Mouse (Mus musculus) neural tube, embryonic 10.5 days (tissue): Measurements from ENCODE around the gene Btd.
A peak's percentile ranks its signal among the peaks of the same experiment; 100 is the strongest.
"Not testable (repeated sequence)": the region's sequence is repeated elsewhere in the genome, so short reads cannot be mapped to it uniquely, and the experiment has no call there.

ENCODE experiments used
- DNase-seq: peaks from one replicate; pipeline ENCODE4 v3.0.0-alpha.2; 2017; ENCODE audit warnings: low spot score; ENCODE audit errors: extremely low spot score

Btd gene

DNA sequence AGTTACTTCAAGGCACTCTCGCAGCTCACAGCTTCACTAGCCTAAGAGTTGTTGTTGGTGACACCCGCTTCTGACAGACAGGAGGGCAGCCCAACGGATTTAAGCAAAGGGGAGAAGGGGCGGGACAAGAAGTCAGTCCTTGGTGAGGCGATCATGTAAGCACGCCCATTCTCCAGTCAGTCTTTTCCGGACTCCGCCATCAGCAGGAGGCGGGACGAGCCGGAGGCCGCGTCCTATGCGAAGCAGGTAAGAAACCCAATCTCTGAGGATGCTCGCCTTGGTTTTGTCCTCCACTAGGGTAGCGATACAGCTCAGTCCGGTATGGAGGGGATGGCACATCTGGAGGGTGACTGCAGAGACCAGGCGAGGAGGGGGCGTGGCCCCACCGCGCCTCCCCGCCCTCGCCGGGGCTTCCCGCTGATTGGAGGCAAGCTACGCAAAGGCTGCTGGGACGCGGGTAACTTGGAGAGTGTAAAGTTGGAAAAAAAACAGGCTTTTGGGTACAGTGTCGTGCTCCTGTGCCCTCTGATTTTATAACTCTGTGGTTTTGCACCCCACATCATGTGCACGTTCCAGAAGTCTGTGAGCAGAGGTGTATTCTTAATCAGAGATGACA lies at the start of gene Btd, which contains the start of gene Hacl1:
Gene Btd, plus strand, starts transcription at position 139 of the 616 bp plus-strand sequence.
Gene Hacl1, minus strand, starts transcription at position 397 of the 616 bp plus-strand sequence.
- DNase-seq, result peak; percentile 91

DNA sequence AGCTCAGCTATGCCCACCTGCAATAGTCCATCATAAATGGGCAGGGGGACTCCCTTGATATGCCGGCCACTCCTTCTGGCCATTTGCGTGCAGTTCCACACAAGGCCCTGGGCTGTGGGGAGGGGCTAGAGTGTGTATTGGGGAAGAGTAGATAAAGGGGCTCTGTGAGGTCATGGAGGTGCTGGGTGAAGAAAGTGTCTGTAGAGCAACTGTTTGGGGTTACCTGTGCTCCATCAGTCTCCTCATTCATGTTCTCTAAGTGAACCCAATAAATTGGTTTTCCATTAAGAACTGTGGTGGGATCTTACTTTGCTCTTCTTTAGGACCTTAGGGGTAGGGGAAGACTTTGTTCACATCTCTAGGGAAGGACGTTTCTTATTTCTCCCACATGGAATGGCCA lies 49.6 kb upstream of the Btd start, which contains the start of gene Colq:
Gene Colq, minus strand, starts transcription at position 101 of the 400 bp plus-strand sequence.
- DNase-seq, result no peak

DNA sequence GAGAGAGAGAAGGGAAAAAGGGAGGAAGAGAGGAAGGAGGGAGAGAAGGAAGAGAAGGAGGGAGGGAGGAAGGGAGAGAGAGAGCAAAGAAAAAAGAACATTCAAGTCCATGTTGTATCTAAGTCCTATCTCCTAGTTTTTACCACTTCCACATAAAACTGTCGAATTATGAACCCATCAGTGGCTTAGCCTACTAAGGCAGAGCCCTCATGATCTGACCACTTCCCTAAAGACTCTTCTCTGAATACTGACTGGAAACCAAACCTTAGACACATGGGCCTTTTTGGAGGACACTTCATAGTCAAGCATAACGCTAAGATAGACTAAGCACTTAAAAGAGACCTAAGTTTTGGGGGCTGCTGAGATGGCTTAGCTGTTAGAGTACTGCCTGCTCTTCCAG lies 47.8 kb upstream of the Btd start:
- no peak for DNase-seq

DNA sequence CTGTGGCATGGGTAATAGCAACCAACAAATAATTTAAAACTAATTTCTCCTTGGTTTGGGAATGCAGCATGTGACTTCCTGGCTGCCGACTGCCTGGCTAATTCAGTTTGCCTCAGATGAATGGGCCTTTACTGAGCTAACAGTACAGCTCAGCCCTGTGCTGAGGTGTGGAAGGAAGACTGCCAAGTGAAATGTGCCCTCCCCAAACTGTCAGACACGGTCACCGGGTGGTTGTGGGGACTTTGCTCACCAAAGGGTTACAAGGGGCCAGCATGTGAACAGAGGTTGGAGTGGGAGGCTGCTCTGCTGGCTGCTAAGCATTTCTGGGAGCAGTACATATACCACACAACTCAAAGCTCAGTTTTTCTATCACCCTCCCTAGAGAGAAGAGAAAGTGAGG lies 46.1 kb upstream of the Btd start:
- DNase-seq, result no peak

DNA sequence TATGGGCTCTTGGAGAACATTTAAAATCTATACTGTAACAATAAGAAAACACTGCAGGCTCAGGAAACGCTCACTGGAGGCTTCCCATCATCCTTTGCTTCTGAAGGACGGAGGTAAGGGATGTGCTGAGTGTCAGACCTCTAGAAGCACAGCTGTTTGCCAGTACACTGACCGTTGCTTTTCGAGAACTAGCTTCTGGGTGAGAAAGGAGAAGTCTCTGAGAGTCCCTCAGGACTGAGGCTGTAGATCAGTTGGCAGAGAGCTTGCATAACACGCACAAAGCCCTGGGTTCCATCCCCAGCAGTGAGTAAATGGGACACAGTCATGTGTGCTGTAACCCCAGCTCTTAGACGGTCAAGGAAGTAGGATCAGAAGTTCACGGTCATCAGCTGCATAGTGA lies 44.4 kb upstream of the Btd start:
- DNase-seq, result no peak

DNA sequence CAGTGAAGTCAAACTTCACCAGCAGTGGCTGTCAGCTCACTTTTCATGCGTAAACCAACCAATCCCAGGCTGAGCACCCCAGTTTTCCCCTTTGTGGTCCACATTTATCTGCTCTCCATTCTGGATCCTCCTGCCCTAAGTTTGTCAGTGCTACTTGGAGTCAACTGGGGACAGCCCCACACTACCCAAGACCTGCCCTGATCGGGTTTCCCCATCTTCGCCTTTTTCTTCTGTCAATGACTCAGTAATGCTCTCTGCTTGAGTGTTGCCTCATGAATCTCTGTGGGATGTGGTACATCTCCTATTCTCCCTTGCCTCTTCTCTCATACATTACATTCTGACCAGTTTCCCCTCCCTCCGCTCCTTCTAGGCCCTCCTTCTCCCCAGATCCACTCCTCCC lies 43.4 kb upstream of the Btd start:
- no peak for DNase-seq

DNA sequence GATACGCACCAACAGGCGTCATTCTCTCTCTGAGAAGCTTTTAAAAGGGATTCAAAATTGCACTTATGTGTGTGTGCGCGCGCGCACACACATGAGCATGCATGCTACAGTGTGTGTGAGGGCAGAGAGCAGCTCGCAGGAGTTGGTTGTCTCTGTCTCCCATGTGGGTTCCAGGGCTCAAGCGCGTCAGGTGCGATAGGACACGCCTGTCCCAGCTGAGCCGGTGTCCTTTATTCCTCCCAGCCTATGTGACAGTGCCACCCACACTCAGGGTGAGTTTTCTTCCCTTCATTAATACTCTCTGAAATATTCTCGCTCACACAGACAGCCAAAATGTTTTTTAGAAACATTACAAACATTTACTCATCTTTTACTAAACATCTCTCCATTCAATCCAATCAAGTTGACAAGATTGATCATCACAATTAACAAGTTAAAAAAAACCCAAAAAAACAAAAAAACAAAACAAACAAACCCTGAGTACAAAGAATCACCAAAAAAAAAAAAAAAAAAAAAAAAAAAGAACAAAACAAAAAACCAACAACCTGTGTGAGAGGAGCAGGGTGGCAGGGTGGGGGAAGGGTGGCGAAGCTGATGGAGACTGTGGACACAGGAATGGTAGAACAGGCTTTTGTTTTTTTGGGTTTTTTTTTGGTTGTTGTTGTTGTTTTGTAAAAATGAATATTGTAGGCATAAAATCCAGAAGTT lies 38.8 kb upstream of the Btd start:
- DNase-seq, result no peak

DNA sequence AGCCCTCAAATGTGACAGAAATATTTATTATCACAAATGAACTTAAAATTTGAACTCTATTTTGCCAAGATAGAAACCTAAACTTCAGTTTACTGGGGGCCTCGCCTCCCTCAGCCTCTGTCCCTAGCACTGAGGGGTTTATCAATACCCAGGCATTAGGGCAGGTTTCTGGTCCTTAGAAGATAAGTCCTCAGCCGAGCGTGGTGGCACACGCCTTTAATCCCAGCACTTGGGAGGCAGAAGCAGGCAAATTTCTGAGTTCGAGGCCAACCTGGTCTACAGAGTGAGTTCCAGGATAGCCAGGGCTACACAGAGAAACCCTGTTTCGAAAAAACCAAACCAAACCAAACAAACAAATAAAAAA lies 38.2 kb upstream of the Btd start:
- DNase-seq, result not testable (repeated sequence)

DNA sequence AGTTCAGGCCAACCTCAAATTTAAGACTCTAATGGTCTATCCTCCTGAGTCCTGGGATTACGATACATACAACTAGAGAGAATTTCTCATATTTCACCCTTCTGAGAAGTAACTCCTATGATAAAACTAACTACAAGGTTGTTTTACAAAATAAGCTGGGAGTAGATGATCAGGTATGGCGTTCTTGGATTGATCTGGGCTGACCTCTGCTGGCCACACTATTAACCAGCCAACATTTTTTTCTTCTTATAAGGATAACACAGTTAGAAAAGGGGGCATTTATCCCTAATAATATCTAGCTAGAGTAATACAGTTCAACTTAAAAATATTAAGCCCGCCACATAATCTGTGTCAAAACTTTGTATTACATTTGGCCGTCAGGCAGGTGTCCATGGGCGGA lies 35.9 kb upstream of the Btd start:
- DNase-seq, result no peak

DNA sequence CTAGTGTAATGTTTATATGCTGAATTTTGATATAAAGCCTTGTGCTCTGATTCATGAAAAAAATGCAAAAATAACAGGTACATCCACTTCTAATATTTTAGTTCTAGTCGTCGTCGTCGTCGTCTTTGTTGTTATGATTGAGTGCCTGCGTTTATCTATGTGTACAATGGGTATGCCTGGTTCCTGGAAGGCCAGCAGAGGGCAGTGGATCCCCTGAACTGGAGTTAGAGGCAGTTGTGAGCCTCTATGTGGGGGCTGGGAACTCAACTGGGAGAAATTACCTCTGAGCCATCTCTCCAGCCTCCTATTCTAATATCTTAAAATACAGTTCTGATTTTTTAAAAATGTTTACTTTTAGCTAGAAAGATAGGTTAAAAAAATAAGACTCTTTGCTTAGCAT lies 35.3 kb upstream of the Btd start:
- DNase-seq, result no peak

DNA sequence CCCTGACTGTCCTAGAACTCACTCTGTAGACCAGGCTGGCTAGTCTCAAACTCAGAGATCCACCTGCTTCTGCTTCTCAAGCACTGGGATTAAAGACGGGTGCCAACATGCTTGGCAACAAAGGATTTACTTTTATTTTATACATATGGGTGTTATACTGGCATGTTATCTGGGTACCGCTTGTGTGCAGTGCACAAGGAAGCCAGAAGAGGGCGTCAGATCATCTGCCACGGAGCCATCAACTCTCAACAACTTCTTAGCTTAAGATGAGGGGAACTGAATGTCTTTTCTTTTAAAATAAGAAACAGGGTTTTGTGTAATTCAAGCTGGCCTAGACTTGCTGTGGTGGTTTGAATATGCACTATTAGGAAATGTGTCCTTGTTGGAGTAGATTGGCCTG lies 28.8 kb upstream of the Btd start:
- DNase-seq, result no peak

DNA sequence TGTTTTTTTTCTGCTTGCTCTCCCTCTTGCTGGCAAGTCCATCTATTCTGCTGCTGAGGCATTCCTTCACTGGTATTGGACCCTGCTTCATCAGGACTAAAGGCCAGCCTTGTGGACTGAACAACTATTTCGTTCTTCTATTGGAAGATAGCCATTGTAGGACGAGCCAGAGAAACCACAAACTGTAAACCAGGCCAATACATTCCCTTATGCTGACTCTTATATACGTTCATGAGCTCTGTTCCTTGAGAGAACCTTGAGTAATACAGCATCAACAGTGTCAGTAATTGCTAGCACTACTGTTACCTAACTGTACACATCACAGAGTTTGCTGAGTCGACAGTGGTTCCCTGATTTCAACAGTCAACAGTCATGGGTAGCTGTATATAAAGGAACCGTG lies 27.2 kb upstream of the Btd start:
- DNase-seq, result no peak

DNA sequence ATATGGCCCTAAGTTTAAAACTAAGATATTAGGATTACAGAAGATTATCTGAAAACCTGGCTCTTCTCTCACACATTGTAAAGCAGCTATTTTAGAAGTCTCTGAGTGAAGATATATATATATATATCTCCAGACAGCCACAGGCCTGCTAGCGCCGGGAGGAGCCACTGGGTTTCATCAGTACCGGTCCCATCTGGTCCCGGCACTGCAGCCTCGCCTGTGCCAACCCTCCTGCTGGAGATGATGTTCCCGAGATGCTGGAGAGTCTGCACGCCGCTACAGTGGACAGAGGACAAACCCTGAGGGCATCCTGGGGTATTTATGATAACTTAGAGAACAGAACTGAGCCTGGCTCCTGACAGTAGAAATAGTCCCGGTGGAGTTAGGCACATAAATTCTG lies 23.6 kb upstream of the Btd start:
- DNase-seq, result no peak

DNA sequence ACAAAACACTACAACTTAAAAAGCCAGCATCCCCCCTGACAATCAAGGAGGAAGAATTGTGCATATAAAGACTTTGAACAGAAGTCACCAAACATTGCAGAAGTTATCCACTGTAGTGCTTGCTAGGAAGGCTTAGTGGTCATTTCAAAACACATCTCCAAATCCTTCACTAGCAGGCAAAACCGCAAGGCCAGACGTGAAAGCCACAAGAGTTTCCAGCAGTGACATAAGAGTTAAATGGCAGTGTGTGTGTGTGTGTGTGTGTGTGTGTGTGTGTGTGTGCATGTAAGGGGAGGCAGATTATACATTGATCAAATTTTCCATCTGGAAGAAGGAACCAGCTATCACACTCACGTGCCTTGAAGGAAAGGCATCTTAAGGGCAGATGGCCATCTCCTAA lies 22.8 kb upstream of the Btd start:
- DNase-seq, result no peak

DNA sequence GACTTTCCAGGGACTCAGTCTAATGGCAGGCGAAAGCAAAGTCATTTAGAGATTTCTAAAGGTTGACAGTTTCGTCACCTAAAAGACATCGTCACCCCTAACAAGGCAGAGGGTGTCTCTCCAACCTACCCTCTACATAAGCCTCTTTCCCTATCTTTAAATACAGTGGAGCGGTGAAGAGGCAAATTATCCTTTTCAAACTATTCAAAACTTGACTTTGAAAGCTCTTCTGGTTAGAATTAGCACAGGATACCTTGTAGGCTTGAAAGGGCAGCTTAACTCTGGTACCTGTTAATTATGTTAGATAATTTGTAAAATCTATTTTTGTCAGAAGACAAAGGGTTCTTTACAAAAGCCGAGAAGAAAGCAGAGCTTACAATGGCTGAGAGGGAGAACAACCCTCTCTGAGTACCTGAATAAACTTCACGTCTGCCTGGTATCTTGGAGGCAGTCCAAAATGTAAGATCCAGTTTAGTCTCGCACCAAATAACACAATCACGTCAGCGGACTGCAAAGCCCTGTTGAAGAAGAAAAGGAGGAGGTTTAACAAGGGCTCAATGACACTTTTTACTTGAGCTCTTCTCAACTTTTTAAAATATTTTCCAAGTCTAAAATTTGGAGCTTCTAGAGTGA lies 20.1 kb upstream of the Btd start:
- no peak for DNase-seq

DNA sequence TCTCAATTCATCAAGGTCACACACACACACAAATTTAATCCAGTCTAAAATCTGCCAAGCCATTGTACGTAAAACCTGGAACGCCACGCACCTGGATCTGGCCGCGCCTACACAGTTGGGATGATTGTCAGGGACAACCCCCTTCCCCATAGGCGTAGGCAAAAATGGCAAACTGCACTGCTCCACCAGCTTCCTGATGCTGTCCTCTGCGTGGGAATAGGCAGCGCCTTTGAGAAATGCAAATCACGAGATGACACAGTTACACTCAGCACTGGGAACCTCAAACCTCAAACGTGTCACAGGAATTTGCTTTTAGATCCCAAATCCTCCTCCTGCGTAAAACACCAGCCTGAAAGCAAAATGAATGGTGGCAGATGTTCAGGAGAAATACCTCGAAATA lies 18.1 kb upstream of the Btd start:
- no peak for DNase-seq

DNA sequence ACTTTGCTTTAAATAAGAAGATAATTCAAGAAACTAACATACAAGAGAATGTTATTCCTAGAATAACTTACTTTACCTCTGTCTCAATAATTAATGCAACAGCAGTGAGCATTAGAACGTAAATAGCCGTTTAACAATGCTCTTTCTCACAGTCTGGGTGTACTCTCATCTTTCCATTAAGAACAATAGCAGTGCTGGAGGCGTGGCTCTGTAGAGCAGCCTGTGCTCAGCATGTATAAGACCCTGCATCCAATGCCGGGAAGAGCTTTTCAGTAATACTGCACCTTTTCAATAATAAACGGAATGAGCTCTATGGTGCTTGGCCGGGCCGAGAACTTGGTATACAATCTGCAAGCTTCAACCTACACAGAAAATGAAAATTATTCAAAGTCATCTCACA lies 10.2 kb upstream of the Btd start:
- no peak for DNase-seq

DNA sequence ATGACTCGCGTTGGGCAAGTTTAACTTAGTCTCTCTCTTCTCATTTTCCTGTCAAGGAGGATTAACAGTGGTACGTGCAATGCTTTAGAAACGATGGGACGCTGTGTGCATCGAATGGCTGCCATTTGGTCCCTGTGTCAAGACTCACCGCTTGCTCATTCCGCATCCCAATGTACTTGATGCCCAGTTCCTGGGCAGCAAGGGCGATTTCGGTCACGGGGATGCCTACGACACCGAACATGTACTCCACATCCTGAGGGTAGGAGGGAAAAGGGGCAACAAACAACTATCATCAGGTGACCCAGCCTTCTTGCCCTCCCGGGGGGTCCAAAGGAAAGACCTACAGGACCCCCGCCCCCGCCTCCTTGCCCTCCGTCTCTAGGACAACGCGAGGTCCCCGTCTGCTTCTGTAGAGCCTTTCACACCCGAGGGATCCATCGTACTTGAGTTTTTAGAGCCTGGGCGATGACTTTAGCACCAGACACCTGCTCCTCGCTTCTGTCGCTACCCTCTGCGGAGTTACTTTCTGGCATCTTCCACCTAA lies 410 bp upstream of the Btd start, which contains the start of gene Gm49387:
Gene Gm49387, minus strand, starts transcription at position 533 of the 544 bp plus-strand sequence.
- DNase-seq, result no peak

DNA sequence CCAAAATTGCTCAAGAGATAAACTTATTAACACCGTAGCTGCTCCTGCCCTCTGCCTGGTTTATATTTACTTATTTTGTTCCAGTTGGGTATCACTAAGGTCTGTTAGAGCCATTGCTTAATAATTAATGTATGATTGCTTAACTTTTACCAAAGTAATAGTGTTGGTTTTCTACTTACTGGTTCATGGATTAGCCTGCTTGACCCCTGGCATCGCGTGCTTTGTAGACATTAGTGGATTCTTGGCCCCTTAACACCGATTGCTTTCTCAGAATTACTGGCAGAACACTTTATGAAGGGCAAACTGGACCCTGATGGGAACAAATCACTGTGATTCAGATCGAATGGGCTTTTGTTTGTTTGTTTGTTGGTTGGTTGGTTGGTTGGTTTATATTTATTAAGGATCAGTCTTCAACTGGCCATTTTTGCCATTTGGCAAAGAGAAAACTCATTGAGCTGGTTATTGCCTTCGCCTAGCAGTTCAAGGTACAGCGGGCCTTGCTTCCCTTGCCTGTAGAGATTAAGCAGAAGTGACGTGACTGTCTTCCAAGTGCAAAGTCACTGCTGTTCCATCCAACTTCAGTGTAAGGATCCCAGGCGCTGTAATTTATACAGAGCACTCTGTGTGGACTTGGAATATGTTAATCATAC lies 803 bp downstream of the Btd start:
- DNase-seq, result no peak

DNA sequence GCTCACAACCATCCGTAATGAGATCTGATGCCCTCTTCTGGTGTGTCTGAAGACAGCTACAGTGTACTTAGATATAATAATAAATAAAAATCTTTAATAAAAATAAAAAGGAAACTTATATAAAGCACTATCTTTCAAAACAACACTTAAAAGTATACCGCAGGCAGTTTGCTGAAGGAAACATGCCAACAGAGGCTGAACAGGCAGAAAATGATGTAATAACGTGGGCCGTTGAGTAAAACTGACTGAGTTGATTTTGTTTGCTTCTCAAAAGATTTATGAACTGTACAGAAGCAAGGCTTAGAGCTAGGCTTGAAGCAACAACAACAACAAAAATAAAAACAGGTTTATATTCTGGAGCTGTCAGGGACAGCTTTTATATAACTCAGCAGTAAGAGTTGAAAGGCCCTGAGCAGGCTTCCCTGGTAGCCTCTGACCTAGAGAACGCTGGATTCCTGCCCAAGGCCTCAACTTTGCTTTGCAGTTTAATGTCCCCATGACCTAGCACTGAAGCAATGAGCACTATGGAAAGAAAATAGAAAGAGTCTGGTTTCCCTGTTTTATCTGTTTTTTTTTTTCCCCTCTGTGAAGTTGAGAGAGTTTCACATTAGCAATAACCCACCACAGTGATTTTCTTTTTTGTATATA lies 3.5 kb downstream of the Btd start:
- no peak for DNase-seq

DNA sequence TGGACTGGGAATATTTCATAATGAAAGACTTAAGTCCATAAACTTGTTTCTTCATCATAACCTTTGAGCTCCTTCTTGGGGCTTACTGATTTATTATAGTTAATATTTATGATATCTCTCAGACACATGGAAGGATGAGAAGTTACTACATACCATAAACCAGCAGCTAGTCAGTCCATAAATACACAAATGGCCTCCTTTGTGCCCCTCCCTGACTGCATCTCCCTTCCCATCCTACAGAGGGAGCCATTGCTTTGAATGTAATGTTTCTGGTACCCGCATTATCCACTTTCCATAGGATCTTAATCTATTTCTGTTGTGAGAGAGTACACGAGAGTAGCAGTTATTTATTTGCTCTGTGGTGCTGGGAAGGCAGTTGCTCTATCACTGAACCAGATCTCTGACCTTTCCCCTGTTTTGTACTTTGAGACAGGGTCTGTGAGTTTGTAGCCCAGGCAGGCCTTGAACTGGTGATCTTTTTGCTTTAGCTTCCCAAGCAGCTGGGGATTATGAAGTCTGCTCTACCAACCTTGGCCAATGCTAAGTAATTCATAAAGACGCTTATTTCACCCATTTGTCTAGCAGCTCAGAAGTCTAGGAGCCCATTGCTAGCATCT lies 4.2 kb downstream of the Btd start:
- DNase-seq, result no peak
